Mouse (Mus musculus) testis, adult 10 weeks (tissue): Measurements from ENCODE around the gene Pttg1. TPM values are rescaled to one million over a fixed set of nuclear protein-coding genes. Genes with fewer than 3 reads are reported as not detected.

ENCODE experiments used
- polyA plus RNA-seq: library from polyadenylated mRNA; stranded (reverse); fragments of 350-450 nt; fragmentation: Illumina TruSeq; extraction: RNeasy Lipid Tissue Mini Kit (QIAGEN cat#74804); gene quantifications from one replicate; pipeline ENCODE4 v1.2.3, GENCODE M21; 2014; ENCODE audit warnings: low read depth, low replicate concordance

Gene Pttg1
- 71.3 TPM for polyA plus RNA-seq

GRCm38 (mm10) chr11:43425824-43426413 lies at the start of gene Pttg1:
Pttg1 (minus strand) TSS chr11:43426251.

GRCm38 (mm10) chr11:43474225-43474774 lies 48.2 kb upstream of the Pttg1 start, which contains the start of gene C1qtnf2:
C1qtnf2 (plus strand) TSS chr11:43474276.

GRCm38 (mm10) chr11:43433254-43434023 lies 7.4 kb upstream of the Pttg1 start, which contains the start of gene Slu7:
Slu7 (plus strand) TSS chr11:43433744.

Other genes with a start within 250 kb of the Pttg1 start
- 92.9 TPM for gene Slu7, start 7.5 kb upstream of the Pttg1 start, polyA plus RNA-seq
- gene C1qtnf2, start 48.0 kb upstream of the Pttg1 start, polyA plus RNA-seq = not detected
- 2.1 TPM for gene Ccnjl, start 102.5 kb upstream of the Pttg1 start, polyA plus RNA-seq
- 0.20 TPM for gene 4933415A04Rik, start 160.8 kb upstream of the Pttg1 start, polyA plus RNA-seq
- gene Fabp6, start 175.3 kb upstream of the Pttg1 start, polyA plus RNA-seq = not detected